Comparison of ENCODE assay signal across 9 mouse cellular contexts in the genomic region with DNA sequence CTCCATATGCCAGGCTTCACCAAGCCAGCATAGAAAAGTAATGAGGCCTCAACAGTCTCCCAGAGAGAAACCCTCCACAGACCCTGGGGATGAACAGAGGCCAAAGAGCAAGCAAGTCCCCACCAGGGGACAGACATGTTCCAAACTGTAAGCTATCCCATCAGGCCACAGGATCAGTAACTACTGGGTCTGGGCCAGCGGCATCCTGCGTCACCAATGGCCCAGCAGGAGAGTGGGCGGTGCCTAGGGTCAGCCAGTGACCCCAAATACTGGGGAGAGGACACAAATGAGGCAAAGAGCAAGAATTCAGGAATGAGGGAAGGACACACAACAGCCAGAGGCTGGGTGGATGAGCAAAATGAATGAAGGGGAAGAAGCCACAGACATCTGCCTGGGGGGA. TPM values are rescaled to one million over a fixed set of nuclear protein-coding genes. Genes with fewer than 3 reads are reported as not detected.
A peak's percentile ranks its signal among the peaks of the same experiment; 100 is the strongest.
DNase-seq lines count a peak whose midpoint lies in the region; ATAC-seq and TF ChIP-seq lines count a peak whose summit lies in the region.
"Had no signal": no experiment of that assay in that cellular context is flagged by ENCODE, and none has a peak within 500 bp of the region (broad histone marks: within the 10 kb centered on the region; RNA-seq: fewer than 3 reads in every experiment).

No protein-coding gene starts in this region.

- H3K27ac ChIP-seq in liver, embryonic 12.5 days: peak overlapping the region; percentile 14; the same call in 1 of the 2 replicates
- H3K27ac ChIP-seq in heart, postnatal 0 days (ENCODE audit: low read depth): no peak overlapping the region
- peak overlapping the region; percentile 12; the same call in 1 of the 2 replicates for H3K27ac ChIP-seq in neural tube, embryonic 12.5 days

- TF ChIP-seq EP300 in heart, postnatal 0 days (IDR thresholded peaks at IDR 0.05; ENCODE audit: low read depth): no peak

- ATAC-seq in liver, embryonic 12.5 days: no peak; the same call in 1 of the 2 replicates
- no peak for ATAC-seq in heart, postnatal 0 days (ENCODE audit: insufficient read depth, low read depth)
- ATAC-seq in neural tube, embryonic 12.5 days (ENCODE audit: low FRiP score, low read depth): no peak

- peaks cover 27% of the 10 kb centered on the region for H3K36me3 ChIP-seq in liver, embryonic 12.5 days
- H3K36me3 ChIP-seq in heart, postnatal 0 days (replicated peaks; ENCODE audit: control insufficient read depth, insufficient read depth, low read length): peaks cover 30% of the 10 kb centered on the region
- H3K36me3 ChIP-seq in neural tube, embryonic 12.5 days: peaks cover 29% of the 10 kb centered on the region

- peaks cover 38% of the 10 kb centered on the region for H3K4me1 ChIP-seq in liver, embryonic 12.5 days
- H3K4me1 ChIP-seq in heart, postnatal 0 days (ENCODE audit: control insufficient read depth, insufficient read depth): peaks cover 27% of the 10 kb centered on the region
- H3K4me1 ChIP-seq in neural tube, embryonic 12.5 days: peaks cover 66% of the 10 kb centered on the region

- H3K9ac ChIP-seq in liver, embryonic 12.5 days: no peak overlapping the region
- H3K9ac ChIP-seq in heart, postnatal 0 days (replicated peaks; ENCODE audit: low read depth, low read length): no peak overlapping the region
- 0 out of 2 replicates have a peak overlapping the region, but pooled peaks have one; percentile 26 for H3K9ac ChIP-seq in neural tube, embryonic 12.5 days
- H3K9ac ChIP-seq: limb, embryonic 15.5 days had no signal

- no peaks in the 10 kb centered on the region for H3K9me3 ChIP-seq in liver, embryonic 12.5 days (replicated peaks)
- no peaks in the 10 kb centered on the region for H3K9me3 ChIP-seq in heart, postnatal 0 days (replicated peaks; ENCODE audit: control insufficient read depth, low read length)
- no peaks in the 10 kb centered on the region for H3K9me3 ChIP-seq in neural tube, embryonic 12.5 days
- H3K9me3 ChIP-seq: limb, embryonic 15.5 days had no signal

- TF ChIP-seq CTCF in heart, postnatal 0 days (IDR thresholded peaks at IDR 0.05; ENCODE audit: low read depth): peak; percentile 19; the same call in 1 of the 2 replicates

- no peak overlapping the region for H3K4me3 ChIP-seq in liver, embryonic 12.5 days
- H3K4me3 ChIP-seq in heart, postnatal 0 days (ENCODE audit: low read depth, low read length): no peak overlapping the region
- no peak overlapping the region for H3K4me3 ChIP-seq in neural tube, embryonic 12.5 days
- H3K4me3 ChIP-seq: erythroblast, embryonic 14.5 days; limb, embryonic 15.5 days had no signal

- no peak overlapping the region for H3K4me2 ChIP-seq in liver, embryonic 12.5 days
- H3K4me2 ChIP-seq in heart, postnatal 0 days (ENCODE audit: low read depth, low read length): no peak overlapping the region
- H3K4me2 ChIP-seq in neural tube, embryonic 12.5 days (replicated peaks): peak overlapping the region; percentile 7; the same call in 1 of the 2 replicates
- H3K4me2 ChIP-seq: limb, embryonic 15.5 days had no signal

- 54% methylated on average over 3 of the region's 3 CpGs for WGBS in liver, embryonic 12.5 days (ENCODE audit: insufficient replicate concordance)
- 76% methylated on average over 3 of the region's 3 CpGs for WGBS in heart, postnatal 0 days
- WGBS in neural tube, embryonic 12.5 days: 31% methylated on average over 3 of the region's 3 CpGs

- no peaks in the 10 kb centered on the region for H3K27me3 ChIP-seq in liver, embryonic 12.5 days (replicated peaks)
- no peaks in the 10 kb centered on the region for H3K27me3 ChIP-seq in heart, postnatal 0 days (ENCODE audit: control insufficient read depth, insufficient read depth, low read length)
- H3K27me3 ChIP-seq in neural tube, embryonic 12.5 days (replicated peaks): no peaks in the 10 kb centered on the region
- H3K27me3 ChIP-seq: limb, embryonic 15.5 days had no signal

- DNase-seq in liver: no peak
- no peak for DNase-seq in heart, postnatal 0 days (ENCODE audit: low spot score)
- peak; percentile 59 to 64 for DNase-seq in kidney, postnatal 4 days
- no peak for DNase-seq in frontal cortex, postnatal 36 days (ENCODE audit: low spot score in 2 of 2)
- DNase-seq in adrenal gland, postnatal 25 days: no peak

RNA-seq across cellular contexts. Expression of a gene that starts 55.8 kb away (rescaled TPM):
- 9.7 and 10.0 TPM in 2 replicates for polyA plus RNA-seq in liver, embryonic 12.5 days (2016; fragmentation: Nextera tagmentation; extraction: Ambion mirVana)
- 21.6 and 73.8 TPM in 2 replicates for total RNA-seq in heart, postnatal 0 days (2014; rRNA removed; ENCODE audit: low replicate concordance)
- 14.3 and 15.5 TPM in 2 replicates for polyA plus RNA-seq in heart, postnatal 0 days (2015; fragmentation: Nextera tagmentation; extraction: Ambion mirVana)
- 36.0 and 36.9 TPM in 2 replicates for polyA plus RNA-seq in neural tube, embryonic 12.5 days (2016; fragmentation: Nextera tagmentation; extraction: Ambion mirVana)
- total RNA-seq in adrenal gland, postnatal 25 days (2021): 316 and 358 TPM in 2 replicates

Comparison
In these comparisons a context has a peak if more than half of its experiments do, and no peak if none do; other contexts are left out.
1. DNase-seq: peak in kidney, postnatal 4 days (2 of 2); none in liver (single experiment), heart, postnatal 0 days (single experiment), frontal cortex, postnatal 36 days (0 of 2) and adrenal gland, postnatal 25 days (single experiment).